ENCODE assay signal across 8 mouse cellular contexts in genomic region chr6:56714186-56714573, GRCm38 (mm10). TPM values are rescaled to one million over a fixed set of nuclear protein-coding genes. Genes with fewer than 3 reads are reported as not detected.
A peak's percentile ranks its signal among the peaks of the same experiment; 100 is the strongest.
DNase-seq lines count a peak whose midpoint lies in the region; ATAC-seq lines count a peak whose summit lies in the region.

No protein-coding gene starts in this region.

- peak overlapping the region; percentile 67 for H3K4me2 ChIP-seq in lung, embryonic 15.5 days
- peak overlapping the region; percentile 61 for H3K4me2 ChIP-seq in forebrain, embryonic 12.5 days
- H3K4me2 ChIP-seq in limb, embryonic 11.5 days (ENCODE audit: low read depth, severe bottlenecking) = no peak overlapping the region
- peak overlapping the region; percentile 65 for H3K4me2 ChIP-seq in neural tube, embryonic 15.5 days

- H3K4me1 ChIP-seq in lung, embryonic 15.5 days = 0 out of 2 replicates have a peak, but pooled peaks cover 11% of the 10 kb centered on the region
- peaks cover 8% of the 10 kb centered on the region for H3K4me1 ChIP-seq in forebrain, embryonic 12.5 days
- H3K4me1 ChIP-seq in limb, embryonic 11.5 days (ENCODE audit: control insufficient read depth, insufficient read depth, low read length) = 0 out of 2 replicates have a peak, but pooled peaks cover 4% of the 10 kb centered on the region
- H3K4me1 ChIP-seq in neural tube, embryonic 15.5 days = peaks cover 19% of the 10 kb centered on the region

- H3K36me3 ChIP-seq in lung, embryonic 15.5 days = no peaks in the 10 kb centered on the region
- no peaks in the 10 kb centered on the region for H3K36me3 ChIP-seq in forebrain, embryonic 12.5 days (replicated peaks)
- H3K36me3 ChIP-seq in limb, embryonic 11.5 days (ENCODE audit: control insufficient read depth, insufficient read depth, low read length) = no peaks in the 10 kb centered on the region
- H3K36me3 ChIP-seq in neural tube, embryonic 15.5 days = no peaks in the 10 kb centered on the region

- H3K27me3 ChIP-seq in lung, embryonic 15.5 days = no peaks in the 10 kb centered on the region
- no peaks in the 10 kb centered on the region for H3K27me3 ChIP-seq in forebrain, embryonic 12.5 days
- no peaks in the 10 kb centered on the region for H3K27me3 ChIP-seq in limb, embryonic 11.5 days (ENCODE audit: control insufficient read depth, insufficient read depth, low read length)
- H3K27me3 ChIP-seq in neural tube, embryonic 15.5 days (replicated peaks) = no peaks in the 10 kb centered on the region

- no peak overlapping the region for H3K9ac ChIP-seq in lung, embryonic 15.5 days
- H3K9ac ChIP-seq in forebrain, embryonic 12.5 days = no peak overlapping the region
- no peak overlapping the region for H3K9ac ChIP-seq in limb, embryonic 11.5 days (ENCODE audit: low read length)
- no peak overlapping the region for H3K9ac ChIP-seq in neural tube, embryonic 15.5 days (replicated peaks)

- no peak for DNase-seq in lung, postnatal 14 days
- no peak for DNase-seq in limb, embryonic 11.5 days (ENCODE audit: low spot score)
- DNase-seq in T-cell, adult 2 months (ENCODE audit: low spot score) = no peak
- DNase-seq in testis, postnatal 14 days (ENCODE audit: low spot score) = no peak
- DNase-seq in Muller cell, postnatal 12 days (ENCODE audit: inconsistent ontology term) = no peak

- H3K27ac ChIP-seq in lung, embryonic 15.5 days = no peak overlapping the region
- no peak overlapping the region for H3K27ac ChIP-seq in forebrain, embryonic 12.5 days
- H3K27ac ChIP-seq in limb, embryonic 11.5 days (replicated peaks; ENCODE audit: low read depth, low read length) = no peak overlapping the region; the same call in 1 of the 2 replicates
- peak overlapping the region; percentile 97 for H3K27ac ChIP-seq in neural tube, embryonic 15.5 days (replicated peaks)

- no peak for ATAC-seq in lung, embryonic 15.5 days (ENCODE audit: borderline replicate concordance, extremely low read depth, low FRiP score, low TSS enrichment)
- ATAC-seq in forebrain, embryonic 12.5 days (ENCODE audit: low FRiP score) = no peak
- no peak for ATAC-seq in limb, embryonic 11.5 days (ENCODE audit: insufficient number of reproducible peaks, low FRiP score, low TSS enrichment, low read depth)
- no peak for ATAC-seq in neural tube, embryonic 15.5 days (ENCODE audit: low FRiP score)

- no peaks in the 10 kb centered on the region for H3K9me3 ChIP-seq in lung, embryonic 15.5 days
- no peaks in the 10 kb centered on the region for H3K9me3 ChIP-seq in forebrain, embryonic 12.5 days
- no peaks in the 10 kb centered on the region for H3K9me3 ChIP-seq in limb, embryonic 11.5 days (ENCODE audit: control insufficient read depth, low read length)
- H3K9me3 ChIP-seq in neural tube, embryonic 15.5 days (replicated peaks) = no peaks in the 10 kb centered on the region

- 45% methylated on average over 7 of the region's 7 CpGs for WGBS in lung, embryonic 15.5 days
- WGBS in forebrain, embryonic 12.5 days = 52% methylated on average over 7 of the region's 7 CpGs
- WGBS in limb, embryonic 11.5 days = 52% methylated on average over 7 of the region's 7 CpGs
- WGBS in neural tube, embryonic 15.5 days = 52% methylated on average over 7 of the region's 7 CpGs

- H3K4me3 ChIP-seq in lung, embryonic 15.5 days = peak overlapping the region; percentile 89
- peak overlapping the region; percentile 76 for H3K4me3 ChIP-seq in forebrain, embryonic 12.5 days (replicated peaks)
- H3K4me3 ChIP-seq in limb, embryonic 11.5 days (ENCODE audit: low read depth, low read length) = peak overlapping the region; percentile 75; the same call in 1 of the 2 replicates
- H3K4me3 ChIP-seq in neural tube, embryonic 15.5 days (replicated peaks) = peak overlapping the region; percentile 76

RNA-seq across cellular contexts. Expression of gene Avl9, which starts 0.5 kb away (rescaled TPM):
- 10.1 and 11.5 TPM in 2 replicates for polyA plus RNA-seq in lung, embryonic 15.5 days (2015; fragmentation: Nextera tagmentation; extraction: Ambion mirVana)
- 42.0 TPM in 2 replicates for polyA plus RNA-seq in forebrain, embryonic 12.5 days (2016; fragmentation: Nextera tagmentation; extraction: Ambion mirVana)
- polyA plus RNA-seq in limb, embryonic 11.5 days (2014; fragmentation: Nextera tagmentation; extraction: Ambion mirVana) = 16.5 and 18.7 TPM in 2 replicates
- 20.2 and 22.5 TPM in 2 replicates for polyA plus RNA-seq in neural tube, embryonic 15.5 days (2015; fragmentation: Nextera tagmentation; extraction: Ambion mirVana)

RNA-seq across cellular contexts. Expression of gene Lsm5, which starts 9.7 kb away (rescaled TPM):
- polyA plus RNA-seq in lung, embryonic 15.5 days (2015; fragmentation: Nextera tagmentation; extraction: Ambion mirVana) = 123 and 133 TPM in 2 replicates
- polyA plus RNA-seq in forebrain, embryonic 12.5 days (2016; fragmentation: Nextera tagmentation; extraction: Ambion mirVana) = 221 and 228 TPM in 2 replicates
- polyA plus RNA-seq in limb, embryonic 11.5 days (2014; fragmentation: Nextera tagmentation; extraction: Ambion mirVana) = 234 and 235 TPM in 2 replicates
- 85.7 and 86.6 TPM in 2 replicates for polyA plus RNA-seq in neural tube, embryonic 15.5 days (2015; fragmentation: Nextera tagmentation; extraction: Ambion mirVana)
